Mouse (Mus musculus): ENCODE measurements at regions not wholly inside any gene's neighbourhood (a gene's known extent, or its start where the extent isn't known, plus 50 kb on each side); places are given as distances from the start of the nearest gene placed in this dataset.

DNA sequence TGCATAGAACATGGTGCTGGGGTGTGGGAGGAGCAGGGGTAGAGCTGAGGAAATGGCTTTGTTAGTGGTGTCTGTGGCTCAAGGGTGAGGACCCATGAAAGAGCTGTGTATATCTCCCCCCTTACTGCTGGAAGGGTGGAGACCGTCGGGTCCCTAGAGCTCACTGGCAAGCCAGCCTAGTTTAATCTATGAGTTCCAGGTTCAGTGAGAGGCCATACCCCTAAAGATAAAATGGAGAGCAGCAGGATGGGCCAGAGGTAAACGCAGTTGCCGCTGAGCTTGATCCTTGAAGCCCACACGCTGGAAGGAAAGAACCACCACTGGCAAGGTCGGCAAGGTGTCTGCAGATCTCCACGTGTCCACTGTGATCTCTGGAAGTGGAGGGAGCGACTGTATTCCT lies 164.1 kb upstream of the Stt3b start:
- TF ChIP-seq CTCF (IDR thresholded peaks at IDR 0.05; ENCODE audit: borderline replicate concordance, insufficient read depth, low read length), result no peak
- no peak for TF ChIP-seq POLR2A (IDR thresholded peaks at IDR 0.05; ENCODE audit: low read depth, low read length)

All from embryonic fibroblast, embryonic 13.5 days (primary cell).